In the genomic region with DNA sequence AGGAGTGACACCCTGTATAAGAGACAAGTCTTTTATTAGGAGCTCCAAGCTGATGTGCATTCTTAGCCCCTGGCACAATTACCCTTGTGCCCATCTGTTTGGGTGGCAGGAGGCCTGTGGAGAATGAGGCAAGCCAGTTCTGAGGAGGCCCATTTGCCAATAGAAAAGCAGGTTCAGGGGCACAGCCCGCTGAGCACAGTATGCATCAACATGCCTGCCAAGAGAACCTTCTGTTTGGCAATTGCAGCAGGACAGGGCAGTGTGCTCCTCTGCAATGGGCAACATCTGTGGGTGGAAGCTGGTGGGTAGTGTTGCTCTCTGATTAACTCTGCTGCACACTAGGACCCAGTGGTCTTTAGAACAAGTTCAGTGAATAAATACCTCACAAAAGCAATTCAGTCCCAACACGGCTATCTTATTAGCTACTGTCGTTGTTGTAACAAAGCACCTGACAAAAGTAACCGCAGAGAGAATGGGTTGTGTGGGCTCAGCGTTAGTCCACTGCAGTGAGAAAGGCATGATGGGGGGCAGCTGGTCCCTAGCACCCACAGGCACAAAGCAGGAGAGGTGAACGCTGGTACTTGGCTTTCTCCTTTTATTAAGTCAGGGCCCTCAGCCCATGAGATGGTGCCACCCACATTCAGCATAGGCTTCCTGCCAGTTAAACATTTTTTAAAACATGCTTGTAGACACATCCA, we compare ENCODE assay signal across 10 mouse cellular contexts.
DNase-seq lines count a peak whose midpoint lies in the region; ATAC-seq lines count a peak whose summit lies in the region.
"Had no signal": no experiment of that assay in that cellular context is flagged by ENCODE, and none has a peak within 500 bp of the region (broad histone marks: within the 10 kb centered on the region; RNA-seq: fewer than 3 reads in every experiment).

No protein-coding gene starts in this region.

- peaks cover 13% of the 10 kb centered on the region for H3K4me1 ChIP-seq in forebrain, embryonic 16.5 days (replicated peaks; ENCODE audit: control insufficient read depth, insufficient read depth, low read length)
- H3K4me1 ChIP-seq in midbrain, embryonic 16.5 days (ENCODE audit: control insufficient read depth, insufficient read depth, low read length) = 0 out of 2 replicates have a peak, but pooled peaks cover 2% of the 10 kb centered on the region
- H3K4me1 ChIP-seq: liver, embryonic 13.5 days; megakaryocyte, embryonic 14.5 days had no signal

- H3K27me3 ChIP-seq in forebrain, embryonic 16.5 days (replicated peaks; ENCODE audit: control insufficient read depth, insufficient read depth, low read length) = no peaks in the 10 kb centered on the region
- no peaks in the 10 kb centered on the region for H3K27me3 ChIP-seq in midbrain, embryonic 16.5 days (ENCODE audit: control insufficient read depth, insufficient read depth, low read depth, low read length)
- H3K27me3 ChIP-seq: liver, embryonic 13.5 days; megakaryocyte, embryonic 14.5 days had no signal

- no peak overlapping the region for H3K4me2 ChIP-seq in forebrain, embryonic 16.5 days (ENCODE audit: low read length)
- H3K4me2 ChIP-seq in midbrain, embryonic 16.5 days (ENCODE audit: low read length) = no peak overlapping the region
- H3K4me2 ChIP-seq: liver, embryonic 13.5 days had no signal

- intact Hi-C loops in left cerebral cortex, postnatal 36 days (cut with DNase I) = no loop called here
- intact Hi-C loops in left cerebral cortex, postnatal 14 days (cut with DNase I) = no loop called here

- H3K4me3 ChIP-seq in forebrain, embryonic 16.5 days (replicated peaks; ENCODE audit: low read length) = no peak overlapping the region
- no peak overlapping the region for H3K4me3 ChIP-seq in midbrain, embryonic 16.5 days (ENCODE audit: low read depth, low read length)
- H3K4me3 ChIP-seq: liver, embryonic 13.5 days; megakaryocyte, embryonic 14.5 days had no signal

- DNase-seq in left cerebral cortex, postnatal 36 days (ENCODE audit: low spot score in 2 of 2) = peak; percentile 19 to 29
- no peak for DNase-seq in left cerebral cortex, postnatal 14 days (ENCODE audit: low spot score in 2 of 2)
- peak; percentile 93 to 94 for DNase-seq in cerebellum, adult 18-20 months
- DNase-seq in kidney, adult 11 months = no peak
- DNase-seq in lung, postnatal 14 days = no peak
- DNase-seq: liver, embryonic 13.5 days had no signal

- H3K9ac ChIP-seq in forebrain, embryonic 16.5 days (replicated peaks; ENCODE audit: low read depth, low read length) = no peak overlapping the region
- H3K9ac ChIP-seq in midbrain, embryonic 16.5 days (ENCODE audit: low read depth, low read length) = no peak overlapping the region
- H3K9ac ChIP-seq: liver, embryonic 13.5 days had no signal

- H3K9me3 ChIP-seq in forebrain, embryonic 16.5 days (ENCODE audit: control insufficient read depth, low read length) = no peaks in the 10 kb centered on the region
- no peaks in the 10 kb centered on the region for H3K9me3 ChIP-seq in midbrain, embryonic 16.5 days (replicated peaks; ENCODE audit: control insufficient read depth, low read length, poor library complexity, severe bottlenecking)
- H3K9me3 ChIP-seq: liver, embryonic 13.5 days; megakaryocyte, embryonic 14.5 days had no signal

- peak; percentile 96 for ATAC-seq in forebrain, embryonic 16.5 days
- ATAC-seq in midbrain, embryonic 16.5 days = peak; percentile 76
- ATAC-seq: activated CD4-positive, CD25-positive, alpha-beta regulatory T cell, adult 4 months had no signal

- H3K36me3 ChIP-seq in forebrain, embryonic 16.5 days (ENCODE audit: control insufficient read depth, insufficient read depth) = no peaks in the 10 kb centered on the region
- no peaks in the 10 kb centered on the region for H3K36me3 ChIP-seq in midbrain, embryonic 16.5 days (ENCODE audit: control insufficient read depth, insufficient read depth, low read length)
- H3K36me3 ChIP-seq: liver, embryonic 13.5 days had no signal

- 10% methylated on average over 6 of the region's 6 CpGs for WGBS in forebrain, embryonic 16.5 days
- WGBS in midbrain, embryonic 16.5 days = 62% methylated on average over 6 of the region's 6 CpGs

- H3K27ac ChIP-seq in forebrain, embryonic 16.5 days (ENCODE audit: low read length) = peak overlapping the region; percentile 63
- H3K27ac ChIP-seq in midbrain, embryonic 16.5 days (ENCODE audit: low read length) = no peak overlapping the region
- H3K27ac ChIP-seq: liver, embryonic 13.5 days had no signal

Comparison
In these comparisons a context has a peak if more than half of its experiments do, and no peak if none do; other contexts are left out.
1. DNase-seq: peak in left cerebral cortex, postnatal 36 days (2 of 2) and cerebellum, adult 18-20 months (2 of 2); none in left cerebral cortex, postnatal 14 days (0 of 2), kidney, adult 11 months (single experiment) and lung, postnatal 14 days (single experiment).